Mouse (Mus musculus) limb, embryonic 15.5 days (tissue): ENCODE results near the gene Ccp110. TPM values are rescaled to one million over a fixed set of nuclear protein-coding genes. Genes with fewer than 3 reads are reported as not detected.

Experiments
- ATAC-seq: fragments of 200-750 bp; cut with Nextera tagmentation; 2 replicates; pipeline ENCODE4 v1.8.0; 2017; ENCODE audit warnings: low read depth, moderate TSS enrichment; ENCODE audit not compliant: insufficient number of reproducible peaks, low FRiP score, low TSS enrichment
- H3K27ac ChIP-seq: fragments of 300-500 bp; sonication (generic); 2 replicates; pipeline ENCODE4 v1.5.1; 2015; ENCODE audit warnings: moderate library complexity, mild to moderate bottlenecking, inconsistent platforms
- H3K27me3 ChIP-seq: fragments of 300-500 bp; sonication (generic); 2 replicates; pipeline ENCODE4 v1.6.1; 2015; ENCODE audit warnings: inconsistent platforms
- H3K36me3 ChIP-seq: fragments of 300-500 bp; sonication (generic); 2 replicates; pipeline ENCODE4 v1.6.1; 2015; ENCODE audit warnings: inconsistent platforms
- H3K4me1 ChIP-seq: fragments of 300-500 bp; sonication (generic); 2 replicates; pipeline ENCODE4 v1.6.1; 2015; ENCODE audit warnings: inconsistent platforms
- H3K4me2 ChIP-seq: fragments of 300-500 bp; sonication (generic); 2 replicates; pipeline ENCODE4 v1.6.1; 2015; ENCODE audit warnings: mild to moderate bottlenecking, inconsistent platforms
- H3K4me3 ChIP-seq: fragments of 300-500 bp; sonication (generic); 2 replicates; pipeline ENCODE4 v1.5.1; 2015; ENCODE audit warnings: mild to moderate bottlenecking, inconsistent platforms
- H3K9ac ChIP-seq: fragments of 300-500 bp; sonication (generic); 2 replicates; pipeline ENCODE4 v1.6.1; 2015; ENCODE audit warnings: inconsistent platforms
- H3K9me3 ChIP-seq: fragments of 300-500 bp; sonication (generic); 2 replicates; pipeline ENCODE4 v1.6.1; 2016; ENCODE audit warnings: inconsistent platforms
- WGBS: fragments of 180-500 bp; shearing (Covaris S2); methylation state at CpG from one replicate; pipeline ENCODE4 v1.1.7; 2015; 5-methylcytosine and 5-hydroxymethylcytosine counted together
- polyA plus RNA-seq: library from polyadenylated mRNA; unstranded; fragments of >200 nt; fragmentation: Nextera tagmentation; extraction: Ambion mirVana; gene quantifications from 2 replicates; pipeline ENCODE4 v1.2.1, GENCODE M21; 2015

Gene Ccp110
- polyA plus RNA-seq, 1 experiment from 2014 or later: 16.2 TPM

DNA sequence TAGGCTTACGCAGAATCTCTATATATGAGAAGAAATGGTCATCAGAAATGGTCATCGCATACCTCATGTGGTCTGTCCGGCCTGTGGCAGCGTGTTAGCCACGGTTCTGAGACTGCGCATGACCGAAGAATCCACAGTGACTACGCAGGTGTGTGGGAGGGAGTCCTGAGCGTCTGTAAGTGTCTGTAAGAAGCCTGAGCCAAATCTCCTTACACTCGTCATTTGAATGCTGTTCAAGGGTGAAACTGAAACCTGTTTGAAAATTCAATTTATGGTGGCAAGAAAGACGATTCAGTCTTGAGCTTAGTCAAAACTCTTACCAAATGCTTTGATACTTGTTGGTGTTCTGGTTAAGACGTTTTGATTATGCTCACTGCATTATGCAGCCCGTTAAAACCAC, 20.9 kb downstream of the Ccp110 start:
- Histone ChIP-seq H3K4me1 (no peaks in the 10 kb centered on the region), H3K36me3 (peaks cover 48% of the 10 kb centered on the region)
- WGBS: 86% methylated on average over 13 of the region's 13 CpGs

DNA sequence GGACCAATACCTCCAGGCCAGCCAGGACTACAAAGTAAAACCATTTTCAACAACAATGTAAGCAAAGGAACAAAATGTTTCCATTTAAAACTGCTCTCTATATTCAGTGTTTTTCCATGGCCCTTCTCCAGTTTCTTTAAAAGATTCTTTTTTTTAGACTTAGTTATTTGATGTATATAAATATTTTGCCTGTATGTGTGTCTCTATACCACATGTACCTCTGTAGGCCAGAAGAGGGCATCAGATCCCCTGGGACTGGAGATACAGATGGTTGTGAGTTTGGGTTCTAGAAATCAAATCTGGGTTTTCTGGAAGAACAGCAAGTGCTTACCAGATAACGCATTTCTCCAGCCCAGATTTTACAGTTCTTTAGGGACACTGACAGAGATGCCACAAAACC, 26.4 kb downstream of the Ccp110 start:
- Histone ChIP-seq H3K27ac (no peak overlapping the region), H3K36me3 (peaks cover 8% of the 10 kb centered on the region; the same call in 1 of the 2 replicates), H3K27me3 (no peaks in the 10 kb centered on the region), H3K9me3 (no peaks in the 10 kb centered on the region), H3K4me3 (no peak overlapping the region), H3K4me1 (peaks cover 12% of the 10 kb centered on the region), H3K4me2 (no peak overlapping the region), H3K9ac (no peak overlapping the region)
- 67% methylated on average over 1 of the region's 1 CpGs for WGBS
- no peak for ATAC-seq

More for the DNA sequence above, 20.9 kb downstream of the Ccp110 start:
- Histone ChIP-seq H3K9me3 (no peaks in the 10 kb centered on the region), H3K9ac (no peak overlapping the region), H3K27ac (no peak overlapping the region), H3K27me3 (no peaks in the 10 kb centered on the region), H3K4me3 (no peak overlapping the region), H3K4me2 (no peak overlapping the region)
- ATAC-seq: no peak

DNA sequence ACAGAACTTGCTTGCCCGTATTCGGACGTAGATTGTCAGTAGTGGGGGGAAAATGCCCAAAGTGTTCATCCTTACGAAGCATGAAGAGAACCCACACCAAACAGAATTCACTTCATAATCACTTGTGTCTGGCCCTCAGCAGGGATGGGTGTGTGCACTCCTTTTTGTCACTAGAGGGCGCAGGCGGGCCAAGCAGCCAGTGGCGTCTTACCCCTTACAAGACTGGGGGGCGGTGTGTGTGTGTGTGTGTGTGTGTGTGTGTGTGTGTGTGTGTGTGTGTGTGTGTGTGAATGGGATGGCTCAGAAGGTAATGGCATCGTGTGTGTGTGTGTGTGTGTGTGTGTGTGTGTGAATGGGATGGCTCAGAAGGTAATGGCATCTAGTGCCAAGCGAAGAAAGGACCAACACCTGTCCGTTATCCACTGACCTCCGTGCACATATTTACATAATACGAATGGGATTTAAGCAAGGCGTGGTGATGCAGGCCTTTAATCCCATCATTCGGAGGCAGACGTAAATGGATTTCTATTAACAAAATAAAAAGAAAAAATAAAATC, 27.7 kb downstream of the Ccp110 start, which contains the start of gene Vps35l:
Gene Vps35l, plus strand, starts transcription at position 252 of the 557 bp plus-strand sequence.
- ATAC-seq: peak; percentile 79
- Histone ChIP-seq H3K4me1 (peaks cover 12% of the 10 kb centered on the region), H3K9me3 (no peaks in the 10 kb centered on the region), H3K9ac (peak within 1 kb of the TSS; percentile 58), H3K36me3 (peaks cover 13% of the 10 kb centered on the region), H3K27me3 (no peaks in the 10 kb centered on the region), H3K27ac (peak within 1 kb of the TSS; percentile 73), H3K4me2 (peak within 1 kb of the TSS; percentile 55), H3K4me3 (peak within 1 kb of the TSS; percentile 82)
- WGBS: 3% methylated on average over 15 of the region's 16 CpGs

DNA sequence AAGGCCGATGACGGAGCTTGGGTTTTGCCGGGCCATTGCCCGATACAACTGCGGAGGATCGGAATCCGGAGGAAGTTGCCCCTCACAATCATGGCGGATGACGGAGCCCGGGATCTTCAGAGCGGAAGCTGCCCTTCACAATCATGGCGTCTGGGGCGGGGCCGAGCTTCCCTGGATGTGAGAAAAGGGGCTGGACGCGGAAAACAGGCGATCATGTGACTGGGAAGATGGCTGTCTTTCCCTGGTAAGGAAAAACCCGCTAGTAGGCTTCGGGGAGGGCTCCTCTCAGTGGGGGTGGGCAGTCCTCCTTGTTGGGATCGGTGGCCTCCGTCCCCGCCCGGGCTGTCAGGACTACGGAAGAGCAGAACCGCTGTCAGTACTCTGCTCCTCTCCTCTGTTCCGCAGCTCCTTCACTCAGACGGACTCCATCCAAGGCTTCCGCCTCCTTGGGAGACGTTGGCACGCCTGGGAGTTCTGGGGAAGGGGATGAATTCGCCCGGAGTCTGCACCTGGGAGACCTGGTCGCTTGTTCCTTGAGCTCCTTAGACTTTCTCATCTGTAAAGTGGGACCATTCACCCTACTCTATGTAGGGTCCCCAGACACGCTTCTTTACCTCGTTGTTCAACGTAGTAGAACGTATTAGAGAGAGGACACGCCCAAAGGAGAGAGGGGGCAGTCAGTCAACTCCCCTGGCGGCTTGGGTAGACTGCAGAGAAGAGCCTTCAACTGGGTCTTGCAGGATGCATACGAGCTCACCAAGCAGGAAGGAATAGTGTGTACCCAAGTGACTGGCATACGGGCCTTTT, 28.4 kb downstream of the Ccp110 start:
- no peaks in the 10 kb centered on the region for H3K27me3 ChIP-seq
- H3K9ac ChIP-seq: peak overlapping the region; percentile 58
- peak overlapping the region; percentile 55 for H3K4me2 ChIP-seq
- peaks cover 12% of the 10 kb centered on the region for H3K4me1 ChIP-seq
- peak overlapping the region; percentile 73 for H3K27ac ChIP-seq
- H3K36me3 ChIP-seq: peaks cover 18% of the 10 kb centered on the region
- H3K9me3 ChIP-seq: no peaks in the 10 kb centered on the region
- 3% methylated on average over 41 of the region's 41 CpGs for WGBS
- peak overlapping the region; percentile 82 for H3K4me3 ChIP-seq
- ATAC-seq: peak; percentile 93

DNA sequence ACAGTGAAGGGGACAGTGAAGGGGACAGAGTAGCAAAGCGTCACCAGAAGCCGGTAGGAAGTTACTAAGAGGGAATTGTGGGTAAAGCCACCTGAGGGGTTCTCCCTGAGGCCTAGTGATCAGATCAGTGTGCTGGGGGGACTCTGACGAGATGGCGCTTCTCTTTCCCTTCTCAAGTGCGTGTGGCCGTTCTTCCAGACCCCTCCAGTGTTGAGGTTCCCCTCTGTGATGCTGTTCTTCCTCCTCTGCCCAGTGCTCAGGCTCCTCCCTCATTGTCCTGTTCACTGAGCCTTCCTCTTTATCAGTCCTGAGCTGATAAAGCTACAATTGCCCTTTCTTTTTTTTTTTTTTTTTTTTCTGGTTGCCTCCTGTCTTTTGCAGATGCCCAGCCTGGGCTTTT, 29.9 kb downstream of the Ccp110 start:
- no peak overlapping the region for H3K9ac ChIP-seq
- H3K27ac ChIP-seq: no peak overlapping the region
- peaks cover 12% of the 10 kb centered on the region for H3K4me1 ChIP-seq
- no peak overlapping the region for H3K4me3 ChIP-seq
- no peak overlapping the region for H3K4me2 ChIP-seq
- H3K27me3 ChIP-seq: no peaks in the 10 kb centered on the region
- peaks cover 32% of the 10 kb centered on the region for H3K36me3 ChIP-seq
- ATAC-seq: no peak
- H3K9me3 ChIP-seq: no peaks in the 10 kb centered on the region
- WGBS: 82% methylated on average over 6 of the region's 6 CpGs

DNA sequence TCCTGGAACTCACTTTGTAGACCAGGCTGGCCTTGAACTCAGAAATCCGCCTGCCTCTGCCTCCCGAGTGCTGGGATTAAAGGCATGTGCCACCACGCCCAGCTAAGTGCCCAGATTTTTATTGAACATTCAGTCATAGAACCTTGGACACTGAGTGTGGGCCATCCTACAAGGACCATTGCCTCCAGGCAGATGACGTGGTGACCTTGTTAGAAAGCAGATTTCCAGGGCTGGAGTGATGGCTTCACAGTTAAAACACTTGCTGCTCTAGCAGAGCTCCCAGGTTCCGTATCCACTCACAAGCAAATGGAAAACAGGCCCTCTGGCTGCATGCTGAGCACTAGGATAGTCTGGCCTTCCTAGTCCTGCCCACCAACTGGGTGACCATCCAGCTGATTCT, 32.4 kb downstream of the Ccp110 start:
- H3K36me3 ChIP-seq: peaks cover 57% of the 10 kb centered on the region
- ATAC-seq: no peak
- H3K4me2 ChIP-seq: no peak overlapping the region
- WGBS: 88% methylated on average over 5 of the region's 5 CpGs
- H3K9me3 ChIP-seq: no peaks in the 10 kb centered on the region
- H3K4me1 ChIP-seq: peaks cover 12% of the 10 kb centered on the region
- no peak overlapping the region for H3K9ac ChIP-seq
- no peak overlapping the region for H3K4me3 ChIP-seq
- H3K27ac ChIP-seq: no peak overlapping the region
- H3K27me3 ChIP-seq: no peaks in the 10 kb centered on the region

DNA sequence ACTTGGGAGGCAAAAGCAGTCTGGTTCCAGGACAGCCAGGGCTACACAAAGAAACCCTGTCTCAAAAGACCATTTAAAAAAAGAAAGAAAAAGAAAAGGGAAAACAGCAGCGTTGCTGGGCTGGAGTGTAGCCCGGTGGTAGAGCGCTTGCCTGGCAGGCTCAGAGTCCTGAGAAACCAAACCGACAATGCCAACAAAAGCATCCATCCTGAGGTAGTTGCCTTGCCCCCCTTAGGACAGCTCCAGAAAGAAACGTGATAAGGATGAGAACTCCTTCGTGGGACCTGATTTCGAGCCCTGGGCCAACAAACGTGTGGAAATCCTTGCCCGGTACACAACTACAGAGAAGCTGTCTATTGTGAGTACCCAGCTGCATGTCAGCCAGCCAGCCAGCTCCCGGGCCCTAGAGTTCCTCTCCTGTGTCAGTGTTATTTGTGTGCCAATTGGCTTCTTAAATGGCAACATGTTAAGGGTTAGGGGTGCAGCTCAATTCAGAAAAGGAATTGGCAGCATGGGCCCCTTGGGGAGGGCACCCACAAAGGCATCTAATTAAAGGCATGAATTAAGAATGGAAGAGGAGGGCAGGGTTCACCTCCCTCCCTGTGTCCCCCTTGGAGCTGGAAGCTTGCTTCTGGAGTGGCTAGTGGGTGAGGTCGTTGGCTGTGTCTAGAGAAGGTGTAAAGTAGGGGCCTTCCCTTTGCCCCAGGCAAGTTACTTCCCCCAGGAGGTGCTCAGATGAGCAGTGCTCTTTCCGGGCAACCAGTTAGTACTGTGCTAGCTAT, 35.7 kb downstream of the Ccp110 start:
- 88% methylated on average over 12 of the region's 12 CpGs for WGBS
- no peak for ATAC-seq
- no peaks in the 10 kb centered on the region for H3K9me3 ChIP-seq
- no peak overlapping the region for H3K4me2 ChIP-seq
- no peaks in the 10 kb centered on the region for H3K27me3 ChIP-seq
- no peak overlapping the region for H3K27ac ChIP-seq
- no peak overlapping the region for H3K9ac ChIP-seq
- no peak overlapping the region for H3K4me3 ChIP-seq
- no peaks in the 10 kb centered on the region for H3K4me1 ChIP-seq
- H3K36me3 ChIP-seq: peaks cover 89% of the 10 kb centered on the region

DNA sequence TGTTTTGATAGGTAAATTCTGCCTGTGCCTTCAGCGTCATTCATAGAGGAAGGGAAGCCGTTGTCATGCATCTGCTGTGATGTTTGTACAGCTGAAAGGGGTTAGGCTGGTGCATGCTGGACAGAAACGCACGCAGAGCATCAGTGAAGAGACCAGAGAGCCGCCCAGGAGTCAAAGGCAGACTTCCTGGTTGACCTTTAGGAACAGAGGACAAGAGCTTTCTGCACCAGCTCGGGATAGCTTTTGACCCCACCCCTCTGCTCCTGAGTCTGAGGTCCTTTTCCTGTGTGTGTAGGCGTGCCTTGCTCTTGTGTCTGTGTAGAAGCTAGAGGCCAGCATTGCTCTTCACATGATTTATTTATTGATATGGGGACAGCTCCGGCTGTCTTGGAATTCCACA, 37.4 kb downstream of the Ccp110 start:
- no peaks in the 10 kb centered on the region for H3K9me3 ChIP-seq
- no peak for ATAC-seq
- WGBS: 87% methylated on average over 8 of the region's 8 CpGs

DNA sequence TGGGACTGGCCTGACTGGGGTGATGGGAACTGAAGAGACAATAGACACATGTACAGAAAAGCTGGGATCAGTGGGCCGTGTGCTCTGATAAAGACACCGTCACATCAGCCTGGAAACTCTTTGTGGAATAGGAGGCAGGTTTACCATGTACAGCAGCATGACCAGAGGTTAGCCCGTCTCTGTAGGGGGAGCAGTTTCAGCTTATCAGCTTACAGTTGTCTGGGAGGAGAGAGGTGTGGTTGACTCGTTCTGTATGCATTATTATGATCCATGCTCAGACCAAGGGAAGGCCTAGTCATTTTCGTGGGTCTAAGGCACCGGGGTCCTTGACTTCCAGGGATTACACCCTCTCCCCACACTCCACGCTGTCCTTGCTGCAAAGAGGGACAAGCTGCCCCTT, 39.3 kb downstream of the Ccp110 start:
- no peaks in the 10 kb centered on the region for H3K4me1 ChIP-seq
- H3K36me3 ChIP-seq: peaks cover 91% of the 10 kb centered on the region
- no peak for ATAC-seq
- H3K9ac ChIP-seq: no peak overlapping the region
- WGBS: 80% methylated on average over 7 of the region's 7 CpGs
- H3K27me3 ChIP-seq: no peaks in the 10 kb centered on the region
- H3K4me2 ChIP-seq: no peak overlapping the region
- no peak overlapping the region for H3K4me3 ChIP-seq
- no peak overlapping the region for H3K27ac ChIP-seq
- H3K9me3 ChIP-seq: no peaks in the 10 kb centered on the region

More for the DNA sequence above, 37.4 kb downstream of the Ccp110 start:
- H3K4me1 ChIP-seq: no peaks in the 10 kb centered on the region
- no peak overlapping the region for H3K27ac ChIP-seq
- H3K36me3 ChIP-seq: peaks cover 93% of the 10 kb centered on the region
- H3K4me3 ChIP-seq: no peak overlapping the region
- no peak overlapping the region for H3K9ac ChIP-seq
- no peaks in the 10 kb centered on the region for H3K27me3 ChIP-seq
- no peak overlapping the region for H3K4me2 ChIP-seq

DNA sequence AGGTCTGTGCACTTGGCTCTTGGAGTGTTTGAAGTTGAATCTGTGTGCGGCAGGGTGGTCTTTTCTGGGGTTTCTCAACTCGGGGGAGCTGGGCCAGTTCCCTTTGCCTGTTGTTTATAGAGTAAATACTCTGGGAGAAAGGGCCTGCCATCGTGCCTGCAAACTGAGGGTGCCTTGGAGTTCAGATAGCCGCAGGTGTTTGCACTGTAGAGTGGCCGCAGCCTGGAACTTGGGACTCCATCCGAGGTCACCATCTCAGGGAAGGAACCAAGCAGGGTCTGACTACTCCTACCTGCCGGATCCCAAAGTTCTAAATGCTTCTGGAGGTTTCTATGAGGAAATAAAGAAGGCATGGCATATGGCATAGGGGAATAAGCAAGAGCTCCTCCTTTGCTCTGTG, 43.4 kb downstream of the Ccp110 start:
- ATAC-seq: no peak
- no peaks in the 10 kb centered on the region for H3K27me3 ChIP-seq
- WGBS: 83% methylated on average over 7 of the region's 7 CpGs
- peaks cover 77% of the 10 kb centered on the region for H3K36me3 ChIP-seq
- H3K9me3 ChIP-seq: no peaks in the 10 kb centered on the region
- no peak overlapping the region for H3K27ac ChIP-seq
- H3K4me2 ChIP-seq: no peak overlapping the region
- peaks cover 2% of the 10 kb centered on the region; the same call in 1 of the 2 replicates for H3K4me1 ChIP-seq
- H3K4me3 ChIP-seq: no peak overlapping the region
- no peak overlapping the region for H3K9ac ChIP-seq

DNA sequence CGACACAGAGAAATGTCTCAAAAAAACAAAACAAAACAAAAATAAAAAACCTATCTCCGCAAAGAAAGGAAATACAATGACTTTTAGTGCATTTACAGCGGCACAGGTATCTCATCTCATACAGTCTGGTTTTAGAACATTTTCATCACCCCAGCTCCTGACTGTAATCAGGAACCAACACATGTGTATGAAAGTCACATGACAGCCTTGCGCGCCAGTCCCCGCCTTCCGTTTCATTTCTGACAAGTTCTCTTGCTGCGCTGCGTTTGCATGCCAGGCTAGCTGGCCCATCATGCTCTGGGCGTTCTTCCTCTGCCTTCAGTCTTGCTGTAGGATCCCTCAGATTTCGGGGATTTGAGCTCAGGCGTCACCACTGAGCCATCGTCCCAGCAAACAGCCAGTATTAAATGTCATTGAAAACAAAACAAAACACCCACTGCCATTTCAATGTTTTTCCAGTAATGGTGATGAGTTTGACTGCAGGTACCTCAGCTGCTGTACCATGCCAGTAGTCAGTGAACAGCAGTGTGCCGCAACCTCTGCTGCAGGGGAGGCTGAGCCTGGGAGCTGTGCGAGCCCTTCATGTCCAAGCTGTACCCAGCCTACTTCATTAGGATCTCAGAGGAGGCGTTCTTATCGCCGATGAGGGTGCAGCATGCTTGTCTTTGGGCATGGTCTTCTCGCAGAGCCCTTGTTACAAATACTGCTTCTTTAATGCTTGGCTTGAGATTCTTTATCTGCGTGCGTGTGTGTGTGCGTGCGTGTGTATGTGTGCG, 44.3 kb downstream of the Ccp110 start:
- peaks cover 77% of the 10 kb centered on the region for H3K36me3 ChIP-seq
- ATAC-seq: no peak

More for the DNA sequence above, 44.3 kb downstream of the Ccp110 start:
- H3K4me2 ChIP-seq: no peak overlapping the region
- 95% methylated on average over 24 of the region's 24 CpGs for WGBS
- H3K4me1 ChIP-seq: peaks cover 2% of the 10 kb centered on the region; the same call in 1 of the 2 replicates
- H3K9me3 ChIP-seq: no peaks in the 10 kb centered on the region
- H3K27me3 ChIP-seq: no peaks in the 10 kb centered on the region
- H3K27ac ChIP-seq: no peak overlapping the region
- no peak overlapping the region for H3K9ac ChIP-seq
- H3K4me3 ChIP-seq: no peak overlapping the region
